30 mouse cellular contexts compared by ENCODE assay signal in genomic region chr11:42365544-42365943, GRCm38 (mm10). TPM values are rescaled to one million over a fixed set of nuclear protein-coding genes. Genes with fewer than 3 reads are reported as not detected.
A peak's percentile ranks its signal among the peaks of the same experiment; 100 is the strongest.
DNase-seq lines count a peak whose midpoint lies in the region; TF ChIP-seq lines count a peak whose summit lies in the region.
"Had no signal": no experiment of that assay in that cellular context is flagged by ENCODE, and none has a peak within 500 bp of the region (broad histone marks: within the 10 kb centered on the region; RNA-seq: fewer than 3 reads in every experiment).

No protein-coding gene starts in this region.

- intact Hi-C loops in left cerebral cortex, adult 2 months (cut with DNase I), result no loop called here
- intact Hi-C loops in heart, postnatal 25 days (cut with DNase I), result no loop called here

- peak; percentile 13 for DNase-seq in right cerebral cortex, adult 18-20 months
- no peak for DNase-seq in right cerebral cortex, postnatal 25 days
- peak; percentile 11 for DNase-seq in brain, embryonic 14.5 days (ENCODE audit: low read depth)
- DNase-seq in left cerebral cortex, adult 2 months (ENCODE audit: extremely low spot score in 1 of 2, low spot score in 2 of 2), result peak in 1 of 2 experiments; percentile 12
- peak; percentile 47 for DNase-seq in telencephalon, adult 2 months (ENCODE audit: low read depth, low spot score)
- DNase-seq in heart, postnatal 25 days (ENCODE audit: low spot score), result no peak
- no peak for DNase-seq in lung, postnatal 25 days (ENCODE audit: low spot score)
- DNase-seq: adrenal gland, postnatal 14 days; cerebellum, adult 11 months; cerebellum, adult 8-10 months; cerebellum, postnatal 14 days; embryo, embryonic 11 days; gastrocnemius, postnatal 36 days; heart, adult 11 months; heart, postnatal 10 days had no signal

- TF ChIP-seq POLR2A in brain, embryonic 14.5 days (IDR thresholded peaks at IDR 0.05; ENCODE audit: borderline replicate concordance, extremely low read depth, insufficient read depth, insufficient read length, poor library complexity, severe bottlenecking), result no peak

- TF ChIP-seq CTCF in brain, embryonic 14.5 days (IDR thresholded peaks at IDR 0.05; ENCODE audit: borderline replicate concordance, extremely low read depth, insufficient read depth, insufficient read length), result no peak
- no peak for TF ChIP-seq CTCF in left cerebral cortex, adult 2 months (IDR thresholded peaks at IDR 0.05)

- H3K4me3 ChIP-seq in left cerebral cortex, adult 2 months, result no peak overlapping the region
- H3K4me3 ChIP-seq: embryonic facial prominence, embryonic 15.5 days; erythroblast, embryonic 14.5 days; forebrain, embryonic 10.5 days; forebrain, embryonic 15.5 days; hindbrain, embryonic 13.5 days had no signal

- H3K27ac ChIP-seq in left cerebral cortex, adult 2 months, result peak overlapping the region; percentile 47; the same call in 1 of the 2 replicates
- H3K27ac ChIP-seq: embryonic facial prominence, embryonic 15.5 days; forebrain, embryonic 10.5 days; forebrain, embryonic 15.5 days; hindbrain, embryonic 13.5 days; hindbrain, postnatal 0 days had no signal

RNA-seq across cellular contexts. Expression of gene Gabra6, which starts 44.7 kb away (rescaled TPM):
- polyA plus RNA-seq in brain, embryonic 14.5 days (2012; rRNA removed), result not detected in 2 replicates
- not detected for total RNA-seq in left cerebral cortex, adult 2 months (2021)
- not detected for total RNA-seq in heart, postnatal 25 days (2021)
- total RNA-seq: adrenal gland, adult 18-20 months; adrenal gland, postnatal 14 days; CH12.LX; common myeloid progenitor, adult 5-6 weeks; gastrocnemius, adult 8-10 months; gastrocnemius, postnatal 36 days; heart, postnatal 10 days; hematopoietic stem cell, adult 5-6 weeks; hindbrain, postnatal 0 days had no signal
- polyA plus RNA-seq: activated CD4-positive, CD25-positive, alpha-beta regulatory T cell, adult 4 months; embryonic facial prominence, embryonic 11.5 days; embryonic facial prominence, embryonic 15.5 days; erythroblast, embryonic 14.5 days; forebrain, embryonic 10.5 days; heart, embryonic 14.5 days; hindbrain, embryonic 13.5 days; hindbrain, postnatal 0 days; Patski had no signal

RNA-seq across cellular contexts. Expression of gene Gabrb2, which starts 54.0 kb away (rescaled TPM):
- 13.0 and 19.5 TPM in 2 replicates for polyA plus RNA-seq in brain, embryonic 14.5 days (2012; rRNA removed)
- 100 to 1,000 TPM; 185 to 192 TPM for total RNA-seq in left cerebral cortex, adult 2 months (2021)
- total RNA-seq in heart, postnatal 25 days (2021), result 1 to 10 TPM in 1 of 2 experiments, under 1 TPM in 1; 0.89 to 1.6 TPM
- total RNA-seq: CH12.LX; common myeloid progenitor, adult 5-6 weeks; hematopoietic stem cell, adult 5-6 weeks had no signal
- polyA plus RNA-seq: erythroblast, embryonic 14.5 days; Patski had no signal

Comparison
In these comparisons a context has a peak if more than half of its experiments do, and no peak if none do; other contexts are left out.
1. DNase-seq: peak in right cerebral cortex, adult 18-20 months (single experiment), brain, embryonic 14.5 days (single experiment) and telencephalon, adult 2 months (single experiment); none in right cerebral cortex, postnatal 25 days (single experiment), heart, postnatal 25 days (single experiment) and lung, postnatal 25 days (single experiment).
2. RNA of gene Gabrb2, which starts 54.0 kb away (total RNA-seq): 185 to 192 TPM in left cerebral cortex, adult 2 months; 0.89 to 1.6 TPM in heart, postnatal 25 days; every median in the first group is over 10 times any median in the second.